Mouse (Mus musculus): ENCODE measurements around the gene Tor1aip1.

- TF ChIP-seq GATA1 (IDR thresholded peaks at IDR 0.05; ENCODE audit: borderline replicate concordance, low read length) (no peak), FLI1 (IDR thresholded peaks at IDR 0.05; ENCODE audit: low read length) (no peak)
Measured at GRCm38 (mm10) chr1:156043027-156043426, 6.7 kb upstream of the Tor1aip1 start.

Measured in megakaryocyte, embryonic 14.5 days (primary cell).